Mouse (Mus musculus) forebrain, postnatal 0 days (tissue): ENCODE data around the gene Fthl17f. TPM values are rescaled to one million over a fixed set of nuclear protein-coding genes. Genes with fewer than 3 reads are reported as not detected.
A peak's percentile ranks its signal among the peaks of the same experiment; 100 is the strongest.
"Not testable (repeated sequence)": the region's sequence is repeated elsewhere in the genome, so short reads cannot be mapped to it uniquely, and the experiment has no call there.

ENCODE experiments used
- ATAC-seq: fragments of 200-750 bp; cut with Nextera tagmentation; 2 replicates; pipeline ENCODE4 v1.8.0; 2017; ENCODE audit warnings: mild to moderate bottlenecking, moderate library complexity
- DNase-seq: peaks from one replicate; pipeline ENCODE4 v3.0.0-alpha.2; 2015
- H3K27ac ChIP-seq: fragments of 300-500 bp; sonication (generic); 2 replicates; pipeline ENCODE4 v1.5.1; 2014; ENCODE audit warnings: low read depth, mild to moderate bottlenecking, antibody characterized with exemption, low read length, moderate library complexity, mixed read lengths
- H3K27me3 ChIP-seq: fragments of 300-500 bp; sonication (generic); 2 replicates; pipeline ENCODE4 v1.6.1; 2014; ENCODE audit warnings: mild to moderate bottlenecking, low read length, mixed read lengths; ENCODE audit not compliant: insufficient read depth
- H3K36me3 ChIP-seq: fragments of 300-500 bp; sonication (generic); 2 replicates; pipeline ENCODE4 v1.6.1; 2014; ENCODE audit warnings: mild to moderate bottlenecking, moderate library complexity; ENCODE audit not compliant: insufficient read depth
- H3K4me1 ChIP-seq: fragments of 300-500 bp; sonication (generic); 2 replicates; pipeline ENCODE4 v1.6.1; 2014; ENCODE audit warnings: antibody characterized with exemption; ENCODE audit not compliant: insufficient read depth
- H3K4me2 ChIP-seq: fragments of 300-500 bp; sonication (generic); 2 replicates; pipeline ENCODE4 v1.6.1; 2014; ENCODE audit warnings: low read depth, mild to moderate bottlenecking, moderate library complexity
- H3K4me3 ChIP-seq: fragments of 300-500 bp; sonication (generic); 2 replicates; pipeline ENCODE4 v1.5.1; 2014; ENCODE audit warnings: low read depth, low read length, mixed read lengths
- H3K9ac ChIP-seq: fragments of 300-500 bp; sonication (generic); 2 replicates; pipeline ENCODE4 v1.6.1; 2014; ENCODE audit warnings: mild to moderate bottlenecking
- H3K9me3 ChIP-seq: fragments of 300-500 bp; sonication (generic); 2 replicates; pipeline ENCODE4 v1.6.1; 2016; ENCODE audit warnings: low read length
- CTCF ChIP-seq: sonication (generic); IDR thresholded peaks from 2 replicates; pipeline ENCODE4 v1.5.1; 2016; ENCODE audit warnings: antibody characterized with exemption, control low read depth, low read depth
- WGBS: fragments of 180-500 bp; shearing (Covaris S2); extraction: QIAGEN DNeasy Blood & Tissue Kit; methylation state at CpG from one replicate; pipeline ENCODE4 v1.1.7; 2014; 5-methylcytosine and 5-hydroxymethylcytosine counted together
- polyA plus RNA-seq: library from polyadenylated mRNA; unstranded; fragments of >200 nt; fragmentation: Nextera tagmentation; extraction: Ambion mirVana; gene quantifications from 2 replicates; pipeline ENCODE4 v1.2.1, GENCODE M21; 2015
- total RNA-seq: library from RNA; depleted of rRNA; stranded (reverse); fragments of >200 nt; gene quantifications from 2 replicates; pipeline ENCODE4 v1.2.3, GENCODE M21; 2014; rRNA removed

Fthl17f gene
- total RNA-seq (not detected in 2 replicates), polyA plus RNA-seq (not detected in 2 replicates)

- not testable (repeated sequence) for H3K9ac ChIP-seq, H3K4me3 ChIP-seq, DNase-seq, H3K27ac ChIP-seq, ATAC-seq, H3K4me2 ChIP-seq, H3K9me3 ChIP-seq, H3K36me3 ChIP-seq, H3K27me3 ChIP-seq, H3K4me1 ChIP-seq
- 88% methylated on average over 11 of the region's 11 CpGs for WGBS
Observed at GRCm38 (mm10) chrX:9062715-9063114, at the start of gene Fthl17f. Gene Fthl17f (plus strand): TSS chrX:9063015.

- Histone ChIP-seq H3K4me3 (no peak overlapping the region), H3K4me2 (no peak overlapping the region), H3K36me3 (no peaks in the 10 kb centered on the region), H3K9me3 (no peaks in the 10 kb centered on the region), H3K9ac (no peak overlapping the region), H3K27ac (no peak overlapping the region), H3K4me1 (no peaks in the 10 kb centered on the region), H3K27me3 (no peaks in the 10 kb centered on the region)
- ATAC-seq (peak; percentile 73), DNase-seq (no peak)
- TF ChIP-seq CTCF, result no peak
- WGBS, result 29% methylated on average over 1 of the region's 1 CpGs
Observed at GRCm38 (mm10) chrX:9016079-9016478, 46.7 kb upstream of the Fthl17f start.

- no peak overlapping the region for H3K27ac ChIP-seq
- H3K4me2 ChIP-seq, result no peak overlapping the region
- H3K4me3 ChIP-seq, result no peak overlapping the region
- DNase-seq (no peak), ATAC-seq (no peak)
- TF ChIP-seq CTCF, result no peak
- no peaks in the 10 kb centered on the region for H3K4me1 ChIP-seq
- H3K27me3 ChIP-seq, result no peaks in the 10 kb centered on the region
- H3K9me3 ChIP-seq, result no peaks in the 10 kb centered on the region
- no peaks in the 10 kb centered on the region for H3K36me3 ChIP-seq
- no peak overlapping the region for H3K9ac ChIP-seq
- WGBS, result 57% methylated on average over 10 of the region's 10 CpGs
Observed at GRCm38 (mm10) chrX:9019481-9019880, 43.3 kb upstream of the Fthl17f start.

GRCm38 (mm10) chrX:9033193-9033592 is 29.6 kb upstream of the Fthl17f start, which contains the start of gene Fthl17e:
Gene Fthl17e (plus strand): TSS chrX:9033493.
- ATAC-seq, DNase-seq, H3K4me3 ChIP-seq, H3K4me2 ChIP-seq, H3K9me3 ChIP-seq, H3K36me3 ChIP-seq, H3K9ac ChIP-seq, H3K27ac ChIP-seq, H3K4me1 ChIP-seq, H3K27me3 ChIP-seq: not testable (repeated sequence)
- WGBS, result 60% methylated on average over 1 of the region's 10 CpGs

GRCm38 (mm10) chrX:9041611-9042010 is 21.2 kb upstream of the Fthl17f start:
- H3K36me3 ChIP-seq, H3K27ac ChIP-seq, H3K27me3 ChIP-seq, H3K4me3 ChIP-seq, H3K9ac ChIP-seq, H3K9me3 ChIP-seq, ATAC-seq, H3K4me2 ChIP-seq, H3K4me1 ChIP-seq, DNase-seq: not testable (repeated sequence)
- 46% methylated on average over 3 of the region's 4 CpGs for WGBS

- not testable (repeated sequence) for H3K9ac ChIP-seq, H3K27ac ChIP-seq, H3K4me2 ChIP-seq, H3K27me3 ChIP-seq, H3K9me3 ChIP-seq, H3K4me3 ChIP-seq, H3K36me3 ChIP-seq, H3K4me1 ChIP-seq
- TF ChIP-seq CTCF, result peak; percentile 45
- ATAC-seq, result peak; percentile 63; the same call in 1 of the 2 replicates
- DNase-seq, result peak; percentile 16
- 34% methylated on average over 7 of the region's 9 CpGs for WGBS
Observed at GRCm38 (mm10) chrX:9060952-9061351, 1.9 kb upstream of the Fthl17f start.

GRCm38 (mm10) chrX:9062101-9062500 is 714 bp upstream of the Fthl17f start:
- no peaks in the 10 kb centered on the region for H3K4me1 ChIP-seq
- WGBS, result 88% methylated on average over 4 of the region's 4 CpGs
- H3K36me3 ChIP-seq, result no peaks in the 10 kb centered on the region
- DNase-seq (no peak), ATAC-seq (no peak)
- H3K9ac ChIP-seq, result no peak overlapping the region
- TF ChIP-seq CTCF, result no peak
- H3K27ac ChIP-seq, result no peak overlapping the region
- H3K4me3 ChIP-seq, result no peak overlapping the region
- H3K27me3 ChIP-seq, result no peaks in the 10 kb centered on the region
- H3K4me2 ChIP-seq, result no peak overlapping the region
- H3K9me3 ChIP-seq, result no peaks in the 10 kb centered on the region; the same call in 1 of the 2 replicates

GRCm38 (mm10) chrX:9077699-9078098 is 14.9 kb downstream of the Fthl17f start:
- not testable (repeated sequence) for H3K4me3 ChIP-seq, H3K4me1 ChIP-seq, H3K27ac ChIP-seq, H3K4me2 ChIP-seq, H3K9me3 ChIP-seq, H3K9ac ChIP-seq, H3K27me3 ChIP-seq, H3K36me3 ChIP-seq
- 12% methylated on average over 8 of the region's 10 CpGs for WGBS
- peak; percentile 27 for DNase-seq
- peak; percentile 73 for ATAC-seq
- TF ChIP-seq CTCF, result peak; percentile 59

GRCm38 (mm10) chrX:9095066-9095465 is 32.3 kb downstream of the Fthl17f start:
- H3K27ac ChIP-seq, H3K4me3 ChIP-seq, H3K9ac ChIP-seq, H3K27me3 ChIP-seq, H3K4me2 ChIP-seq, H3K36me3 ChIP-seq, H3K9me3 ChIP-seq, H3K4me1 ChIP-seq, DNase-seq, ATAC-seq: not testable (repeated sequence)
